Mouse (Mus musculus): ENCODE data around the gene Gabbr2.

GRCm38 (mm10) chr4:46953021-46953420 is 38.7 kb downstream of the Gabbr2 start:
- TF ChIP-seq POLR2A (IDR thresholded peaks at IDR 0.05; ENCODE audit: insufficient read depth, low read length) (no peak), CTCF (IDR thresholded peaks at IDR 0.05; ENCODE audit: low read depth, low read length) (no peak), EP300 (IDR thresholded peaks at IDR 0.05; ENCODE audit: insufficient read depth, low read depth, low read length) (no peak)

Data from ES-Bruce4 (cell line).